Mouse (Mus musculus) induced T-regulatory cell, adult 2 months (primary cell): ENCODE data around the gene Lonp2.

Source experiments
- DNase-seq: peaks from one replicate; pipeline ENCODE4 v3.0.0-alpha.2; 2012; ENCODE audit warnings: low read depth

The Lonp2 gene

DNA sequence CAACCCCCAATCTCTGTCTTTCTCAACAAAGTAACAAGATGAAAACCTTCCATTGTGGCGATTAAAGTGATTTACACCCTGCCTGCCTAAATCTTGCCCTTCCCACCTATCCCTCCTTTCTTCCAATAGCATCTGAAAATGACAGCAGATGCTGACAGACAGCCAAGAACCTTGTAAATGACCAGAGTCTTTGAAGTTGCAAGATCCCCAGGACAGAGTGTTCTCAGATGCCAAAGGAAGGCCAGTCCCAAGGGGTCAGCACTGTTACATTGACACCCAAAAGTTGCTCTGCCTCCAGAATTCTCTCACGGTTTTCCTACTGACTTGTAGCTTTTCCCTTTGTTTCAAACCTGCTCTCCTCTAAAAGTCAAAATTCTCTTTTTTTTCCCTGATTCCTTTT, 126.0 kb downstream of the Lonp2 start:
- DNase-seq = no peak

DNA sequence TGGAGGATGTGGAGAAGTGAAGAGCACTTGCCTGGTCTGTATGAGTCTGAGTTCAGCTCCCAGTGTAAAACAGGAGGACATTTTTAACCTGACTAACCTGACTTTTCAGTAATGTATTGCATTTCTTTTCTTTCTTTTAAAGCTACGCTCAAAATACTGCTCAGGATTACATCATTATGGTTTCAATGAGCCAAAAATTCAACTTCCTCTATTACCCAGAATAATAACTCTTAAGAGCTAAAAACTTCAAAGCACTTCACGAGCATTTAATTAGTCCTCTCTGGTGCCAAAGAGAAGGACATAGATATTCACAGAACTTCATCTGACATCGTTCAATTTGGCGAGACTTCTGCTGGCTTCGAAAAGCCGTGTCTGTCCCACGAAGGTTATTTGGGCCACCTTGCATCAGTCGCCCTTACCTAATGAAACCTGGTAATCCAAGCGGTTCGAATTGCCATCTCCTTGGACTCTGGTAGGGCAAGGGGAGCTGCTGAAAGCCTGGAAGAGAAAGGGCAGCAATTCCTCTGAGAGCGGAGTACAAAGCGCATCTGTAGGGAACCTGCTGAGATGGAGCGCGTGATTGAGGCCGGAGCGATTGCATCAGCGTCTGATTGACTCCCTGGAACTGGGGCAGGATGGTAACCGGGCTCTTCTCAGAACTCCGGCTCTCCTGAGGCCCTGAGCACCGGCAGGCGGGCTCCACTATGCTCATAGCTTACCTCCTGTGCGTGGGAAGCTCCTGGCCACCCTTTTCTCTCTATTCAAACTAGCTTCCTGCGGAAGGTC, 133.3 kb downstream of the Lonp2 start:
- DNase-seq = no peak

DNA sequence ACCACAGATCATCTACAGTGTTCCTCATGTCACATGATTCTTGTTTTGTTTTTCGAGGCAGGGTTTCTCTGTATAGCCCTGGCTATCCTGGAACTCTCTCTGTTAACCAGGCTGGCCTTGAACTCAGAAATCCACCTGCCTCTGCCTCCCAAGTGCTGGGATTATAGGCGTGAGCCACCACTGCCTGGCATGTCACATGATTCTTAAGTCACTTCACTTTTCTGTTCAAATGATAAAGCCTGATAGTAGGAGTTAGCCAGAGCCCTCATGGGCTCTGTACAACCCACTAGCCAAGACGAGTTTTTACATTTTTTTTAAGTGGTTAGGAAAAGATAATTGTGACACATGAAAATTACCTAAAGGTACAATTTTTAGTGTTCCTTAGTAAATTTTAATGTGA, 134.8 kb downstream of the Lonp2 start:
- no peak for DNase-seq

DNA sequence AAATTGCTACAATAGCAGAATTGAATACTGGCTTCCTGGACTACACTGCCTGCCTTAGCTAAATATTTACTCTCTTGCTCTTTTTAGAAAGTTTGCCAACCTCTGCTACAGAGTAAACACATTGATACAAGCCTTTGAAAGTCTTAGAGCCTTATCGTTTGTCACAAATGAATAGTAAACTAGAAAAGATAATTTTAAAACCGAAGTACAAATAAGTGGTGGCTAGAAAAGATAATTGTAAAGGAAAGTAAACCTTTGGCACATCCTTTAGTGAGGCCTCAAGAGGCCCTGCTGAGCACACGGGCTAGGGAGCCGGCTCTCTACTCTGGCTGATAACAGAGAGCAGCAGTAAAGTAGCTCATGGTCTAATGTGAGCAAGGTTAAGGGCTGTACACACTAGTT, 135.2 kb downstream of the Lonp2 start:
- no peak for DNase-seq

DNA sequence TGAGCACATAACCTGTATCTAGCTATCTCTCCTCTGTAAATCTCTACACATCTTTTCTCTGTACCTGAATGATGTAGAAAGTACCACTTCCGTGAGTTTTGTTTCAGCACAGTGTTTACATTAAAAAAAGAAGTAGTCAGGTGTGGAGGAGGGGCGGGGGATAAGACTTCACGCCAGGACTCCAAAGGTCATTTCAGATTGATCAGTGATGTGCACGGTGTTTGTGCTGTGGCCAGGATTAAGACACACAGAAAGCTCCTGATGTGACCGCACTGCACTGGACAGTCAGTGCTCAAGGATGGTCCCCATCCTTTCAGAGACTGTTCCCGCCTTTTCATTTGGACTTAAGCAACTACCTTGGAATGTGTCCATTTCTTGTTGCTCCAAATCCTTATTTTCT, 136.9 kb downstream of the Lonp2 start:
- DNase-seq = no peak

DNA sequence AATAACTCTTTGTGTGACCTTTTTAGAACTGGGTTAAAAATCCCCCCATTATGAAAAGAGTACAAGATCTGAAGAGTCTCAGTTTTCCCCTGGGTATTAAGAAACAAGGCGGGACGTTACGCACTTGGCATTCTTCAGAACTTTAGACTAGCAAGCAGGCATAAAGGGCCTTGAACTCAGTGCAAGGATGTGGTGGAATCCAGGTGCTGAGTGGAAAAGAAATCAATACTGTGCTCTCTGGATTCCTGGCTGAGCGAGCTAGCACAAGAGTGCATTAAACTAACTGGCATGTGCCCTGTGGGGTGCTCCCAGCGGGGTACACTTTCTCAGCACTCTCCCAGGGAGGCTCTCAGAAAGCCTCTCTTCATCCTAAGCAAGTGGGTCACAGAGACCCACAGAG, 139.0 kb downstream of the Lonp2 start:
- no peak for DNase-seq

DNA sequence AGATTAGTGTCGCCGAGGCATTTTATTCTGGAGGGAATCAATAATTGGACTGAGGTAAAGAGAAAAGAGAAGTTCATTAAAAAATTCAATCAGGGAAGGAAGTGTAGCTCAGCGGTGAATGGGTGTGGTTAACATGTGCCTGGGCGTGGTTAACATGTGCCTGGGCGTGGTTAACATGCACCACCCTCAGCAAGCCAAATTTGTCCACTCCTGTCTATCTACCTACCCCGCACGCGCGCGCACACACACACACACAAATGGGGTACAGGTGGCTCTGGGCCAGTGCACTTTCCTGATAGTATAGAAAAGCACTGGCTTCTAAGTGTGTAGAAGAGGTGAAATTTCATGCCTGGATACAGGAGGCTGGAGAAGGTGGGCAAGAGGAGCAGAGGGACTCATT, 141.3 kb downstream of the Lonp2 start:
- peak; percentile 35 for DNase-seq

DNA sequence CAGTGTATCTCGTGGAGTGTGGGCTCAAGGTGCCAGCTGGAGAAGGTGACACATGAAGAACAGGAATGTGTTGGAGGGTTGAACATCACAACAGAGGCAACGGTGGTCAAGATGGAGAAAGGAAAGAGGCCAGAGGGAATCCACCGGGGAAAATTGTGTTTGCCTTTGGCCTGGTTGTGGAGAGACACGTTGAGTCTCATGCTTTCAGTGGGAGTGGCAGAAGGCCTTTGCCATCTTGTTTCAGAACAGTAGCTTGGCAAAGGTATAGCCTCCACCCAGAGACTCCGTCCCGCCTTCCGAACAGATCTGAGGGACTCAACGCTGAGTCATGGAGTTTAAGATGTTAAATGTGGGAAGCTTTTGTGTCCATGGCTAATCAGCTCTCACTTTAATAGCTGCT, 141.8 kb downstream of the Lonp2 start:
- no peak for DNase-seq

DNA sequence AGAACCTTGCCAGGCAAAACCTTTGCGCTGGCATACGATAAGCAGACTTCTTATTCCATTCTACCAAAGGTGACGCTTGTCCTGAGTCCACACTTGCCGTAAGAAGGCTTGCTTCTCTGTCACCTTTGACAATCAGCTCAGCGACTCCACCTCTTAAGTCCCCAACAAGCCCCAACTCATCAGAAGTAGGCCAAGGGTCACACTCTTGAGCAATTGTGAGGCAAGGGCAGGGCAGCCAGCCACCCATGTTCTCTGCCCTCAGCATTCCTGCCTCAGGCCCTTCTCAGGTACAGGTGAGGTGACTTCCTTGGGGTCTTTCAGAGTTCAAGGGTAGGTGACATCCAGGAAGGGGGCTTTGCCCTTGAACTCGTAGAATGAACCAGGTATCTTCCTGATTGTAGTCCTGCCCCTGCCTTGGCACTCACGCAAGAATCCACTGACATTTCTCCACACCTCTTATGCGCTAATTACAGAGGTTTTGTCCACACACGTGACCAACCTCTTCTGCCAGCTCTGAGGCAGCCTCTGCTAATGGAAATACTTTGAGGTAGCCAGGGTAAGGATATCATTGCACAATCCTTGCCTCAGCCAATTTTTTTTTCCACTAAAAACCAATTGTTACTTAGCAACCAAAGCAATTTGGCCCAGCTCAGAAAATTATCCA, 142.8 kb downstream of the Lonp2 start:
- DNase-seq = no peak

DNA sequence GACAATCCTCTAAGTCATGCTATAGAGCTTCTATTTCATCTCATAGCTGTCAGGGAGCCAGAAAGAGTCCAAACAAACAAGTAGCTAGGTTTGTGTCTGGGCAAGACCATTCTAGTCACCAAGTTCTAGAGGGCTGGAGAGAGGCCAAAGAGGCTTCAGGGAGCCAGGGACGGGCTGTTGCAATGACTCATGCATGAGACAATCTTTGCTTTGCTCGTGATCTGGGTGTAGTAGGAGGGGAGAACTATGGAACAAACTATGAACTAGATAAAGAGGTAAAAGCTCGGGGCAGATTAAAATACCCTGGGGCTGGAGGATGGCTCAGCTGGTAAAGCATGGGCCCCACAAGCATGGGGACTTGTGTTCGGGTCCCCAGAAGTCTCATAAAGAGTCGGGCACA, 144.7 kb downstream of the Lonp2 start:
- DNase-seq = no peak

DNA sequence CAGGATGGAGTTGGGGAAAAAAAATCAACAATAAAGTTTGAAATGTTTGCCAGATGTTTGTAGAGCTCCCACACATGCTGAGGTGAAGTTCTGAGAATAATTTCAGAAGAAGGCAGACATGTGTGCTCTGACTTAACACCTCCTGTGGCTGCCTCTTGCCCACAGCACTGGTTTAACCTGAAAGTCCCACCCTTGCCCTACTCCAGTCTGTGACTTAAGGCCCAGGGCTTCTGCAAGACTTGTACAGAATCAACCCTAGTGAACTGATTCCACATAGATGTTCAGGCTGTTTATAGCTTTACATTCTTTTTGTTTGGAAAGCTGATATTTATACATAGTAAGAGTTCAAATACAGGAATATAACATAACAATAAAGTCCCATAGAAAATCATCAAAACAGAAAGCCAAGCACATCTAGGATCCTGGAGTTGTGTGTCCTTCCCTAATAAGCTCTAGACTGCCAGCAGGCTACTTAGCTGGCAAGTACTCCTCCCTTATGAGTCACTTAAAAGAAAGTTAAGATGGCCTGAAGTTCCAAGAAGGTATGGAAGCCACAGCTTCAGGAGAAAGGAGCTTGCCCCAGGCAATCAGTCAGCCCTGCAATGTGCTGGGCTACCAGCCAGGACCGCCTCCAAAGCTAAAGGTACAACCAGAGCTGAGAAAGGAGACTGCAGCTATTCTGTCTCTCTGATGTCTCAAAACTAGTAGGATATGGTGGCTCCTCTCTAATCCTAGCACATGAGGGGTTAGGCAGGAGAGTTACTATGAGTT, 146.3 kb downstream of the Lonp2 start:
- DNase-seq = no peak
